Mouse (Mus musculus): ENCODE measurements around the gene Fhl1.

DNA sequence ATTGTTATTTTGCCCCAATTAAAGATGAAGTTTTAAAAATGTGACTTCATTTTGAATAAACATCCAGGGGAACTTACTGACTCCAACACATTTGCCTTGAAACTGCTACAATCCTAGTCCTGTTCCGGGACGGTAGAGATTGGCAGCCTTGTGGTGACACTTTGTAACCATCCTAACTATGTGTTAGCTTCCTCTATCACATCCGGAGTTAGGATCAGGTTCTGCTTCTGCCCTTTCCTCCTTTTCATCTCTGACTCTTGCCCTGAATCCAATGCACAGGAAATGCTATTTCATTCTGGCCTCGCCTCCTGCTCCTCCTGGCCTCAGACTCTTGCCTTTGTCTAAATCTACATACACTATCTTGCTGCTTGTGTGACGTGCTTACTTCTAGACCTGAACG is 95.9 kb downstream of the Fhl1 start:
- TF ChIP-seq POLR2A (IDR thresholded peaks at IDR 0.05; ENCODE audit: low read depth, low read length) (no peak), CTCF (IDR thresholded peaks at IDR 0.05; ENCODE audit: borderline replicate concordance, insufficient read depth, low read length) (no peak)

Measured in embryonic fibroblast, embryonic 13.5 days (primary cell).